Mouse (Mus musculus) erythroblast, adult 5-6 weeks (primary cell): ENCODE data around the gene A930033H14Rik. TPM values are rescaled to one million over a fixed set of nuclear protein-coding genes. Genes with fewer than 3 reads are reported as not detected.

ENCODE experiments used
- ATAC-seq: replicated peaks from 2 replicates; pipeline ENCODE4 v1.8.0; 2016; ENCODE audit warnings: moderate number of reproducible peaks, mild to moderate bottlenecking, moderate TSS enrichment, inconsistent platforms; ENCODE audit not compliant: poor library complexity, low FRiP score, severe bottlenecking
- total RNA-seq, 2 experiments: library from RNA; stranded (forward) in 1 of 2; stranded (reverse) in 1 of 2; fragments of 150-400 nt in 1 of 2; fragments of 200-764, 138-1000 nt in 1 of 2; gene quantifications; 2 replicates each; pipeline versions ENCODE4 v1.2.3 to v1.2.4; 2015 to 2017; ENCODE audit warnings: low replicate concordance in 2 of 2

The A930033H14Rik gene
- 0.21 TPM in 1 of 2 replicates, not detected in the other for total RNA-seq (2015; ENCODE audit: low replicate concordance)
- total RNA-seq (2017; ENCODE audit: low replicate concordance) = 0.26 and 0.56 TPM in 2 replicates

DNA sequence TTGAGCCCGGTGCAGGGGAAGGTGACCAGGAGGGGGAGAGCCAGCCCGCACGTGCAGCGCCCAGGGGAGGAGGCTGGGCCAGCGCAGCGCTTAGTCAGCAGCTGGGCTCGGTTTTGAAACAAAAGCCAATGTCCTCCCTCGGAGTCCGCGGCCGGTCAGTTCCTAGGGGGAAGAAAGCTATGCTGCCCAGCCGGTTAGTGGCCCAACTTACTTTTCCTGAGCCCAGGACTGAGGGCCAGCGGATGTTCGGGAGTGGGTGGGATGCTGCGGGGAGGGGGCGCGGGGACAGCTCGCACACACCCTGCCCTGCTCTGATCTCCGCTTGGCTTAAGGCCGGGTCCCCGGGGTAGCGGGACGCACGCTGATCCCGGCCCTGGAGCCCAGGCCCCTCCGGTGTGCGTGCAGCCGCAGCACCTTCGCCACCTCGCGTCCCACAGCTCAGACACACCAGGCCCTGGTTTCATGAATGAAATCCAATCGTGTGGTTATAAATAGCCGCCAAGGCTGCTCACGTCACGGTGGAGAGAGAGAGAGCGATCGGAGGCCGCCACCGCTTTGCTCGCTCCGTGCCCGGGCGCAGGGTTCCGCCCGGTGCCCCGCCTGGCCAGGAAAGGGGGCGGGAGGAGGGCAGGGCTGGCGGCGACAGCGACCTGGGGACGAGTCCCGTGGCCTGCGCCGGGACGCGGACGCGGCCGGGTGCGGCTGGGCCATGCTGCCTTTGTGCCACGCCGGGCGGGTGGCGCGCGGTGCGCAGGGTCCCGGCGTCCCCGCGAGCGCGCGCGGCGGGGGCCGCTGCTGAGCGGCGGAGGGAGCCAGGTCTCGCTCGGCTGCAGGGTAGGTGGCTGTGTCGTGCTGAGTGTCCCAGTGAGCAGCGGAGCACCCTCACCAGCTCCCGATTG is at the start of gene A930033H14Rik:
A930033H14Rik (minus strand) TSS at position 557 of the 899 bp plus-strand sequence.
- no peak for ATAC-seq

DNA sequence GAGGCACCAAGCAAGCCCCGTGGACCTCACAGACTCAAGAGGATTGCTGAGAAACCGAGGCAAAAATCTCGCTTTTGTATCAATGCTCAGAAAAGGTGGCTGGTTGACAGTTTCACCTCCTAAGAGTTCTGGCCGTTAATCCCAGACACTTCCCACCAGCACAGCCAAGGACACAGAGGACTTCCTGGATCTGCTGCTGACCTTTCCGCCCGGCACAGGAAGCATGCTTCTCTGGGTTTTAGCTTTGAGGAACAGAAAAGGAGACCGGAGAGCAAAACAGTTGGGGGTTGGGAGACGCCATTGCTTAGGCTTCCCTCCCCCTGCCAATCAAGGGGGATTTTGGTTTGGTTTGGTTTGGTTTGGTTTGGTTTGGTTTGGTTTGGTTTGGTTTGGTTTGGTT is 47.0 kb upstream of the A930033H14Rik start:
- ATAC-seq = no peak

DNA sequence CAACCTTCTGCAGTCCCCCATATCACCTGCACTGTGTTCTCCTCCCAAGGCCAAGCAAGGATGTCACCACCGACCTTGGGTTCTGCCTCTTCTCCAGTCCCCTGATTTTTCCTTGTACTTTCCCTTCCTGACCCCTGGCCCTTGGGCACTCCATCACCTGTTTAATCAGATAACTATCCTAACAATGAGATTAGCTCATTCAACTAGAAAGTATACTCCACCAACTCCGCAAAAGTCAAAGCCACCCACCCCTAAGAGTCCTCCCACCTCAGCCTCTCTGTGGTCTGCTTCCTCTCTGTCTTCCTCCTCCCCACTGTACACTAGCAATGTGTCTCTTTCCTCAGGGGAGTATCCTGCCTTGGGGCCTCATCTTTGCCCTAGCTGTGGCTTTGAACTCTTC is 46.3 kb upstream of the A930033H14Rik start:
- ATAC-seq = no peak

DNA sequence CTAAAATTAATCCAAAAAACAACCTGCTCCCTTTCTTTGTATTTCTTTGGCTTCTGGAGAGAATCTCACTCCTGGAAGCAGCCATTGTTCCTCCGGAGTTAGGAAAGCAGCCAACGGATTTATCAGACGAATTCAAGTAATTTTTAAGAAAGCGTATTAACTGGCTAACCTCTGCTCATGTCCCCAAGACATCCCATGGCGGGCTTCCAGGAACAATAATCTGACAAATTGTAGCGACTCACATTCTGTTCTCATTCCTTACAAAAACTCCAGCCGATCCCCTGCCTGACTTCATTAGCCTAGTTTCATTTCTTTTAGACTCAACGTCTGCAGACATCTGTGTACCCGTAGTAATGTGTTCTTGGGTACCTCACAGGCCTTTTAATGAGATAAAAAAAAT is 45.7 kb upstream of the A930033H14Rik start:
- ATAC-seq = no peak

DNA sequence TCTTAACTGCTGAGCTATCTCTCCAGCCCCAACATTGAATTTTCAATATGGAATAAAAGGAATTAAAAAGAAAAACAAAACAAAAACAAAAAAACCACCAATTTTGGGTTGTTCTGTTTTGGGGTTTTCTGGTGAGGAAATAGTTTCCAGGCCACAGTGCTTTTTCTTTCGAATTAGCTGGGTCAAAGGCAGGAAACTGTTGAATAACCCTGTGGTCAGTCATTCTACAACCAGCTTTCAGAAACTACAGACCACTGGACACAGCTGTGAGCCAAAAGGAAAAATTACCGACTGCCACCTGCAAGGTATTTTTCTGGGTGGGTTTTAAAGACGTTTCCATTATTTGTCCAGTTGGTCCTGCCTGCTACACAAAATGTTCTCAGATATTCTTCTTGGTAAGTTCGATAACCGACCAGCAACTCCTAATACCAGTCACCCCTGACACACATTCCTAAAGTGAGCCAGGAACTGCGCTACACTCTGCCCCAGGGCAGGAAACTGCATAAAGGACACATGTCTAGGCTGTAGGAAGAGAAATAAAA is 44.8 kb upstream of the A930033H14Rik start:
- ATAC-seq = no peak

DNA sequence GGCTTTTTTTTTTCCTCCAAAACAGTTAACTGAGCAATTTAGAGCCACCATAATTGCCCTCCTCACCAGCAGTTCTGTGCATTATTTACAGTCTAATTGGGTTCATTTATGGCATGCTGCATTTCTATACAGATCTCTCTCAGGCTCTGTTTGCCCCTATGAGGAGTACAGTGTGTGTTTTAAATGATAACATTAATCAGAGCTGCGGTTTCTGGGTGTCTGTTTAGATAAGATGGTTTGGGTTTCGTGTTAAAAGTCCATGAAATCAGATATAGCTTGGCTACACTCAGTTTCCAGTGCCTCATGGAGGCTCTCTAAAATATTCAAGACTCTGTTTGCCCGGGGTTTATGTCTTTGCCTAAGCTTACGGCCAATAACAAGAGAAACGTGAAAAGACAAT is 42.7 kb upstream of the A930033H14Rik start:
- no peak for ATAC-seq

DNA sequence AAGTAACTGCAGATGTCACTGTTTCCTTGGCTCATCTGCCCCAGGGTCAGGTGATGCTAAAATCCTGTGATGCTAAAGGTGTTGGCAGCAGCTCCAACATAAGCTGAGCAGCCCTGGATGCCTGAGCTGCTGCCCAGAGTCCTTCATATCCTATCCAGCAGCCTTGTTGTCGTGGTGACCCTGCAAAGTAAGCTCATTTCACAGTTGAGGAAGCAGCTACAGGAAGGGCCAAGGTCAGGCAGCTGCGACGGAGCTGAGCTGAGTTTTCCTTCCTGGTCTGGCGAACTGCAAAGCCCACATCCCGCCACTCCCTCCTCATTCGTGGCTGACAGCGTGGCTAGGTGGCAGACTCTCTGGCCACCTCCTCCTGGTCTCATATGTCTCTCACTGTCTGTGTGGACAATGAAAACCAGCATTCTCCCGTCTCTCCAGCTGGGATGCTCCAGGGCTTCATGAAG is 41.5 kb upstream of the A930033H14Rik start:
- no peak for ATAC-seq

DNA sequence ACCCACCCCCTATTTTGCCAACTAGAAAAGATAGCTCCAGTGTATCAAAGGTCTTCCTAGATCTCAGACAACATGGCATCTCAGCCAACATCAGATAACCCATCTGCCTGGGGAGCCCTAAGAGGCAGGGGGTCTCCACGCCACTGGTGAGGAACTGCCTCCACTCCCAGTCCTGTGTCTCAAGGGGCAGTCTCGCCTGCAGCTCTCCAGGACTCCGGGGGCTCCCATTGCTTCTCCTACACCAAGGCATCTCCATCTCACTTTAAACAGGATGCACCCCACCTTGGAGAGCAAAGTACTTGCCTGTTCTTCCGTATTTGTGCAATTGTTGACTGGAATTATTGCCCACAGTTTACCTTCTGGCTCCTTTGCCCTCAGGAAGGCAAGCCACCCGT is 40.8 kb upstream of the A930033H14Rik start:
- no peak for ATAC-seq

DNA sequence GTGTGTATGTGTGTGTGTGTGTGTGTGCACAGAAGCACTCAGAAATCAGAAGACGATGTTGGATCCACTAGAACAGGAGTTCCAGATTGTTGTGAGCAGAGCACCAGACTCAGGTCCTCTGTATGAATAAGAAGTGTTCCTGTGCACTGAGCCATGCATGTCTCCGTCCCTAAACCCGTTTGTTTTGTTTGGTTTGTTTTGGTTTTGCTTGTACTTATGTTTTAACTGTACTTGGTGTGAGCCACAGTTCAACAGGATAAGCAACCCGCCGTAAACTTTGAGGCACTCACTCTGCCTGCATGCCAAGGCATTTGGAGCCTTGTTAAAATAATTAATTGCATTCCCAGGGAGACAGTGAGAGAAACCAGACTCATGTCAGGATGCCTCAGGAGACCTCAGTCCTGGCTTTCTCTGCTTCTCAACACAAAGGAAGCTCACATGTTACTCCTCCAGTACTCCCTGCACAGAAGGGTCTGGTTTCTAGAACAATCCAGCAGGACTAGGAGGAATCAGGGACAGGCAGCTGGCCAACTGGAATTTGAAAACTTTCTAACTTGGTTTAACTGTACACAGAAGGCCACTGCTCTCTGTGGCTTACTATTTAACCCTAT is 40.3 kb upstream of the A930033H14Rik start:
- no peak for ATAC-seq

DNA sequence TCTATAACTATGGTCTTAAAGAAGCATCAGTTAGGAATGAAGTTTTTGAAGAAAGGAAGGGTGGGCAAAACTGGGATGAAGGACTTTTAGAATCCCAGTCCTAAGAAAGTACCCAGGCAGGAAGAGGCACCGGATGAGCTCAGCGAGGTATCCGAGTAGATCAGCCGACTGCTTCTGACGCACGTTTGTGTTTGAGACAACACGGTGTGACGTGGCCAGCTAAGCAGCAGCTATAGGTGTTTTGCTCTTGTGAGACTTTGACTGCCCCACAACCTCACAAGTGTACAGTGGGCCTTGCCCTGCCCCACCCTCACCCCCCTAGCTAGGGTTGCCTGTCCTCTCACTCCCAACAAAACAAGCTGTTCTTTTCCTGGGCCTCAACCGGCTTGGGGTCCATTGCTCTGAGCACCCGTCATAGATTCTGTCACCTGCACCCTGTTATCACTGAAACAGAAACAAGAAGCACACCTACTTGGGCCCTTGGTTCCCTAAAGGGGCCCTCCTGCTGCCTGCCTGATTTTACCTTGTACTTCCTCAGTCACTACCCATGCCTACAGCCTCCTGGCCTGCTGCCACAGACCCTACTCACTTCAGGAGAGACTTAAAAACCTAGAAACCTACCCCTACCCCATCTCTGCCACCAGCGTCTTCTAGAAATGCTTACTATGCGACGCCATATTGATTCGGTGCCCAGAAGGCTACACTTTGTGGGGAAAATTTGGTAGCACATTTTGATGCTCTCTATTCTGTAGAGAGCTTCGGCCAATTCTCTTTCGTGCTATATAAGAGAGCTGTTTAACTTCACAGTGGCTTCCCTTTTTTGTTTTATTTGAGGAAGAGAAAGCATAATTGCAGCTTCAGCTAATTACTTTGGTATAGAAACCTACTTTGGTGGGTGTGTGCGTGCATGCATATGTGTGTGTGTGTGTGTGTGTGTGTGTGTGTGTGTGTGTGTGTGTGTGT is 39.5 kb upstream of the A930033H14Rik start:
- ATAC-seq = no peak

DNA sequence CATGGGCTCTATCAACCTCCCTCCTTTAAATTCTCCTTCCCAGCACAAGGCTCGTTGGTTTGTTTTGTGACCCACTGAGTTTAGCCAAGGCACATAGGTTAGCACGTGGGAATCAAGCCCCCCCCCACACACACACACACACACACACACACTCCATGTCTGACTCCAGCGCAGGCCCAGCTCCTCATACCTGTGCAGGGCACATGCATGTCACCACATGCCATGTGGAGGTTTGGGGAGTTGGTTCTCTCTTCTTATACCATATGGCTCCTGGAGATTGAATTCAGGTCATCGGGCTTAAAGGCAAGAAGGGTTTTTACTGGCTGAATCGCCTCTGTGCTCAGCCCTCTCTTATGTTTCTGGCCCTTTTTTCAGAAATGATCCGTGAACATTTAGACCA is 38.4 kb upstream of the A930033H14Rik start:
- ATAC-seq = no peak

DNA sequence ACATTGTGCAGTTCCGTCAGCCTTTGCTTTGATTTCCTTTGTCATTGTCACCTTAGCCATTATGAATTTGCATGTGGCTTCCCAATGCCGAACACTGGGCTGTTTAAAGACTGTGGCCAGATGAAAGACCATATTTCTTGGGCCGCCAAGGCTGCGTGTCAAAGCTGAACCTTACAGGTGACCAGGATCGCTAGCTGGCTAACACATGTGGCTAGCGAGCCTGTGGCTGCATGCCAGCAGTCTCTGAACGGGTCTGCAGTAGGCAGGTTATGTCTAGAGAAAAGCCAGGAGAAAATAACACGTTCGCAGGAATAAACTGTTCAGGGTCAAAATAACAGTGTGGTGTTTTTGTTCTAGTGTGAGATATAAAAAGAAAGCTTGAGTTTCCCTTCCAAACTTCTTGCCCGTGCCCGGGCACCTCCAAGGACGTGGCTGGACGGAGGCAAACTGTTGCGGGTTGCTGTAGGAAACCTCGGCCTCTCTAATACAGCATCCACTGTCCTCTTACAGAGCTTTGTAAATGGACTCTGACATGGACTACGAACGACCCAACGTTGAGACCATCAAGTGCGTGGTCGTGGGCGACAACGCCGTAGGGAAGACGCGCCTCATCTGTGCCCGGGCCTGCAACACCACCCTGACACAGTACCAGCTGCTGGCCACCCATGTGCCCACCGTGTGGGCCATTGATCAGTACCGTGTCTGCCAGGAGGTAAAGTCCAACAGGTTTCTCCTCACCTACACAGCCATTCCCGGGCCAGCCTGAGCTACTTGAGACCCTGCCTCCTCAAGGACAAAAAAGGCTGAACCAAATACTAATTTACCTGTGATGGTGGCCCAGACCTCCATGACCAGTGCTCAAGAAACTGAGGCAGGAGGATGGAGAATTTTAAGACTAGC is 35.6 kb upstream of the A930033H14Rik start:
- ATAC-seq = no peak

DNA sequence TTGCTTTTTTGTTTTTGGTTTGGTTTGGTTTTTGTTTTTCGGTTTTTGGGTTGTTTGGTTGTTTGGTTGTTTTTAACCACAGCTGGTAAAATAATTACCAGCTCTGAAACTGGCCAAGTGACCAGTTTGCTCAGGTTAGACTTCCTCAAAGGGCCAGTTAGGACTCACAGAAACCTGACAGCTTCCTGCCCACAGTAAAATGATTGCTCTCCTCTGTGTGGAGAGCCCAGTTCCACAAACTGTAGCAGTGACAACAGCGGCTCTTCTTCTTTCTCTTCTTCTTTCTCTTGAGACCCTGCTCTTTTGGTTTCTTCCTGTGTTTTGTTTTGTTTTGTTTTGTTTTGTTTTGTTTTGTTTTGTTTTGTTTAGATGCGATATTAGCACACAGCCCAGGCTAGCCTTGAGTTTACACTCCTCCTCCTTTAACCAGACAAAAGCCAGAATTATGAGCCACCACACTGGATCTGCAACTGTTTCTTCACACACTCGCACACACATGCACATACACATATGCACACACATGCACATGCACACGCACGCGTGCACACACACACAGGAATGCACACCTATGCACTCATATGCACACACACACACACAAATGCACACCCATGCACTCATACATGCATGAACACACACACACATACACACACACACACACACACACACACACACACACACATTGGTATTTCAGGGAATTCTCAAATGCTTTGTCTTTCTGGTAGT is 34.6 kb upstream of the A930033H14Rik start:
- no peak for ATAC-seq

DNA sequence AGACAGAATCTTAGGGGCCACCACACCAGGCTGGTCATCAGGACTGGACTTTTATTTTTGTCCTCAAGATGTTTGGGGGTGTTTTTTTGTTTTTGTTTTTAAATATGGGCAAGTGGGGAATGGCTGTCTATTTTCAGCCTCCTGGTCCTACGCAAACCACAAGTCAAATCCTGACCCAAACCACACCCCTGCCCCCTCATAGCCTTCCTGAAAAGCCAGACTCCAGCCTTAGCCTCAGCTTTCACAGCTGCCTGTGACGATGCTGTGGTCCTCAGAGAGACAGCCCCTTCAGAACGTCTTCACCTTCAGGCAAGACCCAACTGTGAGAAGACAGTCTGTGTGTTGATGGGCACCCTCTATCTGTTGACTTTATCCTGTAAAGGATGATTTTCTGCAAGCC is 33.9 kb upstream of the A930033H14Rik start:
- ATAC-seq = no peak

DNA sequence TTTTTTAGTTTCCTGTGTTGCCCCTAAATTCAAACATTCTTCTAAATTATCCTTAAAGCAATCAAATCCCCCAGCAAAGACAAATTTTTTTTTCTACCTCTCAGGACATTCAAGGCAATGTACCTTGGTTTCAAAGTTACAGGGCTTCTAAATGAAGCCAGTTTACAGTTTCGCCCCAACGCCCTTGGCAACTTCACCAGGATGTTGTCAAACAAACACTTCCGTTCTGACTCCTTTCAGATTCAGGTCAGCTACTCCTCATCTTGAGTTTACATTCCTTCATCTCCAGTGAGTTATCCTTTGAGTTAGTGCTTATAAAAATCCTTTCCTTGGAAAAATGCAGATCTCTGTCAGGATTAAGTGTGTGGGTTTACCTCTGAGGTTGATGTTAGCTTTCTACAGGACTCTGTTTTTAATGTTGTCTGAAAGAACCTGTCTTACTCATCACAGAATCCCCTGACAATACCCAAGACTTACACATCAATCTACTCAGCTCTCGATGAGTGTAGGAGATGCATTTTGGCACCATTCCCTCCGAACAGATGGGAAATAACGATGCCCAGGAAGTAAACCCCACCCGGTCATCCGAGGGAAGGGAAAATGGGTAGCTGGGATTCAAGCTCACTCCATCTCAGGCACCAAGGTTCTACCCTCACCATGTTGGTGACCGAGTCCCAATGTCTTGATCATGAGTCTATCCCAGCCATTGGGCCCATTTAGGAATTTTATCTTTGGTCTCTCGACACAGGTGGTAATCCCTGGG is 33.2 kb upstream of the A930033H14Rik start:
- ATAC-seq = no peak

DNA sequence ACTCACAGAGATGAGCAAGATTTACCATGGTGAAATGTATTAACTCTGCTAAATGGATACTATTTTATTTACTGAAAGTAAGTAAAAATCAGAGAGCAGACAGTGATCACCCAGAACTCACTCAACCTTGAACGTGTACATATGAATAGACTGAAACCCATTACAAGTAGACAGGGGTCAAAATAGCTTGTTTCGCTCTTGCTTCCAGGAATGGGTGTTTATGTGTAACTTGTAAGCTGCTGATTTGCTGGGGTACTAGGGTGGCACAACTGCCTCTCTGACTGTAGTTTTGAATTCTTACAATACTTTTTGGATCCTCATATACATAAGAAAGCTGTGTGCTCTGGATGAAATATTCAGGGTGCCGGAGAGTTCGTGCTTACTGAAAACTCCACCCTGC is 32.3 kb upstream of the A930033H14Rik start:
- no peak for ATAC-seq

DNA sequence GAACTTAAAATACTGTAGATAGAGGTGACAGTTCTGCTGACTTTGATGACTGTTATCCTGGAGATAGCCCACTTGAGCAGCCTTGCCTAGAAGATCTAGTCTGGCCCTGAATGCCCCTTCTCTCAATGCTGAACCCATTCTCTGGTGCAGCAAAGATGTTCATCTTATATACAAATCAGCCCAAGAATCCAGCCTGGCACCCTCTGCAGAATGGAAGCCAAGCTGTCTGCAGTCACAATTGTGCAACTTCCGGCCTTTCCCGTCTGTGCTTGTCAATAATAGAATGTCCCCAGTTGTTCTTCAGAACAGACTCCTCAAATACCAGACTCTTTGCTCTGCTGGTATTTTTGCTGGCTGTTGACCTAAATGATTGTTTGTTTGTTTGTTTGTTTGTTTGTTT is 27.6 kb upstream of the A930033H14Rik start:
- ATAC-seq = no peak
